Mouse (Mus musculus) cortical plate, adult 2 months (tissue): Measurements from ENCODE around the gene Man1c1.

Experiments used
- CTCF ChIP-seq: fragments of 200-500 bp; IDR thresholded peaks from 2 replicates; pipeline ENCODE4 v1.5.1; 2011; ENCODE audit warnings: mild to moderate bottlenecking, control low read depth, low read length; ENCODE audit not compliant: insufficient read depth; ENCODE audit errors: extremely low read depth
- POLR2A ChIP-seq: fragments of 200-500 bp; IDR thresholded peaks from 2 replicates; pipeline ENCODE4 v1.6.1; 2011; ENCODE audit warnings: mild to moderate bottlenecking, low read length, control low read depth; ENCODE audit not compliant: insufficient read depth; ENCODE audit errors: extremely low read depth

DNA sequence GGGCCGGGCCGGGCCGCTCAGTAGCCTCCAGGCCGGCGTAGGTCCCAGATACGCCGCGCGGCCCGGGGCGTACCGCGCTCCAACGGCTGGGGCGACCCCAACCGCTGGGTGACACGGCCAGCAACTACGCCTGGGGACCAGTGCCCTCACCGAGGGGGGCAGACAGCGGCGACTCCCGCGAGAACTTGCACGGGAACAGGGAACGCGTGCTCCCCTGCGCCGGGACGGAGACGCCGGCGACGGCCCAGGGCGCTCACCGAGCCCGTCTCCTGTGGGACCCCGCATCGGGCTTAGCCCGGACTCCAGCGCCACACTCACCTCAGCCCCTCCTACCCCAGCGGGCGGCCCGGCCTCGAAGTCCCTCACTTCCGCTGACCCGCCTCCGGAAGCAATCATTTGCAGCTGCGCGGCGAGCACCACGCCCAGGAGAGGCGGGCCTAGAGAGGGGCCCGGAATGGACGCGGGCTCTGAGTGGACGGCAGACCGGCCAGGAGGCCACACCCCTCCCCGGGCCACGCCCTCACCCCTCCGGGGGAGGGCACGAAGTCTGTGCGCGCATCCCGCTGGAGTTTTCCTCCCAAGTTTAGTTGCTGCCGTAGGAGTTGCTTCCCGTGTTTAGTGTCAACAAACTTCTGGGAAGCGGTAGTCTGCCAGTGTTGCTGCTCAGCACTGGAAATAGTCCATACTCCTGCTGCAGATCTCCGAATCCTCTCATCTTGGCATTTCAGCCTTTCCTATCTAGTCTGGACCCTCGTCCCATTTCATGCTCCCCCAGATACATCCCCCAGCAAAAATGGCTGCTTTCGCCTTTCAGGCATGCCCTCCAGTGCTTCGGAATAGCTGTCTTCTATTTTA lies 168.9 kb downstream of the Man1c1 start, which contains the start of gene Mtfr1l:
- TF ChIP-seq CTCF, result no peak
- TF ChIP-seq POLR2A, result 0 out of 2 replicates have a peak, but pooled peaks have one; percentile 33
